Mouse (Mus musculus) retina, postnatal 1 day (tissue): ENCODE results near the gene Setmar.
A peak's percentile ranks its signal among the peaks of the same experiment; 100 is the strongest.

ENCODE experiments used
- DNase-seq: peaks from one replicate; pipeline ENCODE4 v3.0.0-alpha.2; 2012

The Setmar gene

DNA sequence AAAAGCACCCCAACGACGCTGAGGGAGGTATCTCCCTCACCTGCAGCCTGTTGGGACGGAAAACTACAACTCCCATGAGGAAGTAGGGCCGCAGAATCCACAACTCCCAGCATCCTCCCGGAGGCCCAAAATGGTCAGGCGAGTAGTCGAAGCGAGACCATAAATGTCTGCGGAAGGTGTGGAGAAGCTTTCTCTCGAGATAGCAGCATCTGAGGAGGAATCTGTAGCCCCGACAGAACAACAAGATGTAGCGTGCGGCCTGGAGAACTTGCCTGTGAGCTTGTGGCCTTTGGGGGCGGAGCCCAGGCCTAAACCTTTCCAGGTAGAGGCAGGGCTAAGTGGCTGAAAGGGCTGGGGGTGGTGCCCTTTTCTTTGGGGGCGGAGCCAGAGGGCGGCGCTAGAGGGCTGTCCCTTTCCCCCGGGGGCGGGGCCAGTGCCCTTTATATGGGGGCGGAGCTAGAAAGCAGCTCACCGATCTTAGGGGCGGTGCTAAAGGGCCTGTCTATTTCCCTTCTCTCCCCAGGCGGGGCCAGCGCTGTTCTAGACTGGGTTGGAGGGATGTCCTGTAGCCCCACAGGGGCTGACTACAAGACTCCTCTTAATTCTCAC lies at the start of gene Setmar:
TSS of gene Setmar (plus strand) at position 128 of the 609 bp plus-strand sequence.
- DNase-seq = peak; percentile 96

DNA sequence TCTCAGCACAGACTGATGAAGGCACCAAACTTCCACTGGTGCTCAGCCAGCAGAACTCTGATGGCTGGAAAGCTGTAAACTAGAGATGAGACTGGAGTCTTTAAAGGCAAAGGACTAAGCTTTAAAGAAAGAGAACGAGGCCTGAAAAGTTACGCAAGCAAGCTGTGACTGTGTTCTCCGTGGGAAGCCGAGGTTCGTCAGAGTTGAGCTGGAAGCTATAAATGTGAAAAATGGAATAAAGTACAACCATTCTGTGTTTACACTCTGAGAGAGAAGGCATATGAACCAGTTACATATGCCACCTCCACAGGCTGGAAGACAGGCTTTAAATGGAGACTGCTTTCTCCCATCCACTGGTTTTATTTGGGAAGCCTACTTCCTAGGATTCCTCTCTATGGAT lies 43.2 kb upstream of the Setmar start:
- no peak for DNase-seq

DNA sequence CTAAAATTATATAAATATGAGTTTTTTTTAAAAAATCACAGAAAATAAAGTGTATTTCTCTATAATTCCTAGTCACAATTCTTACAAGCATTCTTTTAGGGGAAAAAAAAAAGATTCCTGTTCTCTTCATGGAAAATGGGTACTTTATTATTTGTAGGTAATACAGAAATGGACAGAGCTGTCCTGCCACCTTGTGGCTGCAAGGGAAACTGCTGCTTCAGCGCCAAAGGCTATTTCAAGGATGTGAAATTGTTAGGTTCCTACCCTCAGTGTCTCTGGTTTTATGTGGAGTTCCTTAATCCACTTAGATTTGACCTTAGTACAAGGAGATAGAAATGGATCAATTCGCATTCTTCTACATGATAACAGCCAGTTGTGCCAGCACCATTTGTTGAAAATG lies 9.8 kb upstream of the Setmar start:
- peak; percentile 51 for DNase-seq

DNA sequence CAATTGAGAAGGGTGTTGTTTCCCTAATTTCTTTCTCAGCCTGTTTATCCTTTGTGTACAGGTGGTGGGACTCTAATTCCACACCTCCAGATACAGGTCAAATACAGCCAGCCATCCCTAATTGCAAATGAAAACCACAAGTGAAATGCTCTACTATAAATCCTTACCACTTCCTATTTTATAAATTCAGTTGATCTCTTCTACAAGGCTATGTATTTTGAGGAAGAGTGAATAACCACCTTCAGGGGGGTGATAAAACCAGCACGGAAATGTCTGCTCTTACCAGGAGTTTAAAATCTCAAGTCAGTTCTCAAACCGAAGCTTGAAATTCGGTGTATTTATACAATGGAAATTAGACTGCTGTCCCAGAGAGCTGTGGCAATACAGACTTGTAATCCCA lies 8.9 kb upstream of the Setmar start:
- no peak for DNase-seq

DNA sequence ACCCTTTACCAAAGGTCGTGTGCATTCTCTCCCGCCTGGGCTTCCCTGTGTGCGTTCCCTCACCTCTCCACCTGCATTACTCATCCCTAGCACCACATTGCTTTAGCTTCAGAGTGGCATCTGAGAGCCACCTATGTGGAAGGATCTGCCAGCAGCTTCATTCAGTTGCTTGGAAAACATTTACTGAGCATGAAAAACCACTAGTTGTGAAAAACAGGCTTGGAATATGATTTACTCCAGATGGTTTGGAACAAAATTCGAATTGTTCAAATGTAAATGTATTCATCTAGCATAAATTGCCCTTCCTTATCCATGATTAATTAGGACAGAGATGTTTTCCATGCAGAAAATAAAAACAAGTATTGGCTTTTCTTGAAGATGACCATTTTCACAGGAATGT lies 7.5 kb upstream of the Setmar start:
- no peak for DNase-seq

DNA sequence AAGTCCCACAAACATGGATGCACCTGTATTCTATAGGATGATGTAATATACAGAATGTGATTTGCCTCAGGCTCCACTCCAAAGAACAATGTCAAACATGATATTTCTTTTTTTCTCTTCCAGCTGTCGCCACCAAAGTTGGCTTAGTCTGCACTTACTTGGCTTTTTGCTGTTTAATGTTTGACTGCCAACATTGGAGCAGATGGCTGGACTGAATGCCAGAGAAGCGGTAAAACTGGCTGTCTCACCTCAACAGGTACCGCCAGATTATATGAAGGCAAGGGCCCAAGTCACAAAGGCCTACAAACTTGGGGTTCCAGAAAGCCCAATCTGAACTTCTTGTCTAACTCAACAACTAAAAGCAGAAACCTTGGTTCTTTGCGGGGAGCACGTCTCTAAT lies 6.8 kb upstream of the Setmar start:
- DNase-seq = no peak

DNA sequence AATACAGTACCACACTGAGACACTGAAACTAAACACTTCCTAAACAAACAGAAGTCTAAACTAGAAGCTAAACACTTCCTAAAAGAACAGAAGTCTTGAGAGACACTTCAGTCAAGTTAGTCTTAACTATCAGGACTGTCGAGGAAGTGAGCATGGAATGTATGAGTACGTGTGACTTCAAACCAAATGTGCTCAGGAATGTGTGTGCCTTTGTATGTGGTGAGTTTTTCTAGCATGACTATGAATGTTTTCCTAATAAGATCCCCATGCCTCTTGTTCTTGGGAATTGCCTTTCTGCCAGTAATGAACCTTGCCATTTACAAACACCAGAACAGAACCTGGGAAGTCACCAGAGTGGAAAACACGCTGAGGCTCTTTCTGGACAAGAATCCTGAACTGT lies 3.7 kb upstream of the Setmar start:
- no peak for DNase-seq

DNA sequence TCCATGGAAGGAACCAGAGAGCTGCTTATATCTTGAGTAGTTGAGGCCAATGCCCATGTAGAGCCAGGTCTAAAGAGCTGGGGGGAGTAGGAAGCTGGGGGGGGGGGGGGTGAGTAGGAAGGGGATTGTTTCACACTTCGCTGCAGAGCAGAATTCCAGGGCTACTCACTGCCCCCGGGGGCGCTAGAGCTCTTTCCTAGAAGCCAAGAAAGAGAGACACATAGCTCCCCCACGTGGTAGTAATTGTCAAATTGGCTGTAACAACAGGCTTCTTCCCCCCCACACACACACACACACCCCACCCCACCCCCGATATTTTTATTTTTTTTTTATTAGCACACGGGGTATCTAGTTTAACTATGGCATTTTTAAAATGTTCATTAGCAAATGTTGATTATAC lies 738 bp downstream of the Setmar start:
- DNase-seq = peak; percentile 93

DNA sequence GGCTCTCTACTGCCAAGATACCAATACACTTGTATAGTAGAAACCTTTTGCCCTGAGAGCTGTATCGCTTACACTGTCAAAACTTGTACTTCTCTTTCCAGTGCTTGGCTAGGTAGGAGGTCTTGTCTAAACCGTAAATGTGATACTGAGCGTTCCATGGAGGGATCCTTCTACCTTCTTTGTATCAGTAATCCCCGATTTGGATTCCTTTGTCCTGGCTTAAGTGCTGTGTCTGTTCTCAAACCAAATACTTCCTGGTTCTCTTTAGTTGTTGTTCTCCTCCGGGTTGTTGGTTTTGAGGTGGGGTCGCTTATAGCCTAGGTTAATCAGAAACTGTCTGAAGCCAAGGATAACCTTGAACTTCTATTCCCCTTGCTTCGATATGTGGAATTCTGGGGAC lies 6.1 kb downstream of the Setmar start:
- DNase-seq = no peak

DNA sequence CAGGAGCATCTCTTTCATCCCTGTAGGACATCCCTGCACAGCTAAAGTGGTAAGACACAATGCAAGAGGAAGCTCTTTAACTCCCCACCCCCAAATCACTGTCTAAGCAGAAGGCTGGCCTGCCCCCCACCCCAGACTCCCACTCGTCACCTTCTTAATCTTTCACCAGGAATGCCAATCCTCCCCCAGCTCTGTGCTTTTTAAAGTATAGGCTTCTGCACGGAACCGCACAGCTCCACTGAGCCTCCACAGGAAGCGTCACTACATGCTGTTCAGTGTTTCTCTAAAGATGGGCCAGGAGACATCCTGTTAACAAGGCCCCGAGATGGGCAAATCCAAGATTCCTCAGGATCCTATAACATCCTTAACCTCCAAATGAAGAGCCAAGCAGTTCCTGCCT lies 8.2 kb downstream of the Setmar start:
- DNase-seq = no peak

DNA sequence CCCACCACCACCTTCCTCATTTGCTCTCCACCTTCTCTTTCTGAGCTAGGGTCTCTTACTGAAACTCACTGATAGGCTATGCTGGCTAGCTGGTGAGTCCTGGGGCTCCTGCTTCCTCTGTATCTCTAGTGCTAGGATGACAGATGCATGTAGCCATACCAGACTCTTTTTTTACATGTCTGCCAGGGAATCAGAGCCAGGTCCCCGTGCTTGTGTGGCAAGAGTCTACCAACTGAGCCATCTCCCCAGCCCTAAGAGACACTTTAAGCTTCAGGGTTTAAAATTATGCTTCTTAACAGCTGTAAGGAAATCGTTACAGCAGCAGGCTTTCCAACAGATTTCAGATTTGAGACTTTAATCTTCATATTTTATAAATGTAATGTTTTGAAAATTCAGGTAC lies 9.1 kb downstream of the Setmar start:
- DNase-seq = no peak

DNA sequence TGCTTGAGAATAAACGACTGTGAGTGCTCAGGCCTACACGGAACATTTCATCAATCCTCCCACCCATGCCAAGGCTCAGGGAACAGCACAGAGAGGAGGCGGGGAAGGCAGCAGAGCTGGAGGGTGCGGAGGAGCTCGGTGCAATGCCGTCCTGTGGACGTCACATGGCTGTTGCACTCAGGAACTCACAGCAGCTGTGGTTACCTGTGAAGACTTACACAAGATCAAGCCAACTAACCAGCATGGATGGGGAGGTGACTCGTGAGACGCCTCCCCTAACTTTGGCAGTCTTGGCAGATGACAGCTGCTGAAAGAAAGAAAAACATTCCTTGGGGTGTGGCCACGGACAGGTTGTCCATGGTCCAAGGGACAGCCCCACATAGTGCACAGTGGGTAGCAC lies 9.8 kb downstream of the Setmar start:
- DNase-seq = no peak

DNA sequence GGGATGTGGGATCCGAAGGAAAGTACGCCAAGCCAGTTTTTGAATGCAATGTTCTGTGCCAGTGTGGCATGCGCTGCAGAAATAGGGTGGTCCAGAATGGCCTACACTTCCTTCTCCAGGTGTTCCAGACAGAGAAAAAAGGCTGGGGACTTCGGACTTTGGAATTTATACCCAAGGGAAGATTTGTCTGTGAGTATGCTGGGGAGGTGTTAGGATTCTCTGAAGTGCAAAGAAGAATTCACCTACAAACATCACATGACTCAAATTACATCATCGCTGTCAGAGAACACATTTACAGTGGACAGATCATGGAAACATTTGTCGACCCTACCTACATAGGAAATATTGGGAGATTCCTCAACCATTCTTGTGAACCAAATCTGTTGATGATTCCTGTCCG lies 11.0 kb downstream of the Setmar start:
- no peak for DNase-seq

DNA sequence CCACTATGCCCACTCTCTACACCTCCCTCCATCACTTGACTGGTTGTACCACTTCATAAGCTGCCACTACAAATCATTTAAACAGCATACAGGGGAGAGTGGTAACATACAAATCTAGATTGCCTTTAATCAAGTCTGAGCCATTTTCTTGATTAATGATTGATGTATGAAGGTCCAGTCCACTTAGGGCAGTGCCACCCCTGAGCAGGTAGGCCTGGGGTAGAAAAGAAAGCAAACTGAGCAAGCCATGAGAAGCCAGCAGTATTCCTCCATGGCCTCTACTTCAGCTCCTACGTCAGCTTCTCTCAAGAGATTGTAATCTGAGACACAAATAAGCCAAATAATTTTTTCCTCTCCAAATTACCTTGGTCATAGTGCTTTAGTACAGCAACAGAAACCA lies 26.5 kb downstream of the Setmar start:
- no peak for DNase-seq

DNA sequence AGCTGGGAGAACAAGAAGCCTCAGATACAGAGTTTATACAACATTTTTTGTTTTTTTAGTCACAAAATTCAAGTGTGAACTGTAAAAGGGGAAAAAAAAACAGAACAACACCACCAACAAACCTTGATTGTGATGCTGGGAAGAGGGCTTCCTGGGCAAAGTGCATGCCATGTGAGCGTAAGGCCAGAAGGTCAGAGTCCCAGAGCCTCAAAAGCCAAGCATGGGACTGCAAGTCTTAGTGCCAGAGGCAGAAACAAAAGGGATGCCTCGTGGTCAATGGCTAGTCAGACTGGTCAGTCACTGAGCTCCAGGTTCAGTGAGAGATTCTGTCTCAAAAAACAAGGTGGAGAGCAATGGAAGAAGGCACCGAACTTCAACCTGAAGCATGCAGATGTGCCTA lies 27.8 kb downstream of the Setmar start:
- no peak for DNase-seq

DNA sequence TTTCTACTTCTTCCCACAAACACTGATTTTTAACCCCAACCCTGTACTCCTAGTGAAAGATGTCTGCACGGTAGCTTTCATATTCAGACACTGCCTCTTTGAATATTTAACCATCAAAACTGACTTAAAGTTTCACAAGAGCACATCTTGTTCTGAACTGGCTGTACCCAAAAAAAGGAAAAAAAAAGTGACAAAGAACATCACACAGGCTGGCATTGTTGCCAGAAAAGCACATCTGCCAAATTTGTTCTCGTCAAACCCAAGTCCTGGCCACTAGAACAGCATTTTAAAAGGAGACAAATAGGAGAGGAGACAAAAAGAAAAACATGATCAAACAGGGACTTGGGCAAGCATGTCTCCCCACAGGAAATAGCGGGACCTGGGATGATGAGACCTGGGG lies 28.6 kb downstream of the Setmar start:
- DNase-seq = no peak

DNA sequence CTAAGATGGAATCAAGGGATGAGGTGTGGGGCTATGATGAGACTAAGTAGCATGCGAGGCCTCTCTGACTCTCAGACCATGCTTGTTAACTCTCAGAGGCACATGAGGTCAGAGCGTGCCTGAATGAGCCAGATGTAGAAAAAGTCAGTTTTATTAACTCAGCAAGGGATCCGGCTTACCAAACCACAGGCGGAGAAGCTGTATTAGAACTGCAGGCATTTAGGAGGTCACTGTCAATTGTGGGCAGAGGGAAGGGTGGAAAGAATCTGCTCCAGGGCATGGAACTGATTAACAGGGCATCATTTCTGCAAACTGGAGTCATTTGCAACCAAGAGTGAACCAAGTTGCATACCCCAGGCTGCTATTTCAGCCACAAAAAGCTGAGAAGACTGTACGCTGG lies 30.6 kb downstream of the Setmar start:
- DNase-seq = no peak

DNA sequence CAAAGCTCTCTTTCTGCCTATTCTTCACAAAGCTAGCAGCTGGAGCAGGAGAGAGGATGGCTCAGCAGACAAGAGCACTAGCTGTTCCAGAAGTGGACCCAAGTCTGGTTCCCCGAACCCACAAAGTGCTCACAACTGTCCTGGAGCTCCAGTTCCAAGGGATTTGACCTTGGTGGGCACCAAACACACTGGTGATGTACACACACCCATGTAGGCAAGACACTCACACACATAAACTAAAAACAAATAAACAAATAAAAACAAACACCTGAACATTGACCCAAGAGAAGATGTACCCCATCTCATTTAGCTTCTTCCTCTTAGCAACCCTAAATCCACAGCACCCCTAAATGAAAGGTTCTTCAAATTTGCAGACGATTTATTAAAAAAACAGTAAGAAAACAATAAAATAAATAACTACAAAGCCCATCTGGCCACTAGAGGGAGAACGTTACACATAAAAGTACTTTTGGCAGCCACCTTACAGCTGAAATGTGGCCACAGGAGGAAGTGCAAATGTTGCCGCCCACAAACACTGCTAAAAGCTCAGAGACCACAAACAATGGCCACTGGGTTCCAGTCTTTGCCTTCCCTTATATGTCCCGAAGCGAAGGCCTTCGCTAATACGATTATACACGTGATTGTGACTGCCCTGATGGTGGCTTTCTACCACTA lies 33.5 kb downstream of the Setmar start:
- peak; percentile 83 for DNase-seq

DNA sequence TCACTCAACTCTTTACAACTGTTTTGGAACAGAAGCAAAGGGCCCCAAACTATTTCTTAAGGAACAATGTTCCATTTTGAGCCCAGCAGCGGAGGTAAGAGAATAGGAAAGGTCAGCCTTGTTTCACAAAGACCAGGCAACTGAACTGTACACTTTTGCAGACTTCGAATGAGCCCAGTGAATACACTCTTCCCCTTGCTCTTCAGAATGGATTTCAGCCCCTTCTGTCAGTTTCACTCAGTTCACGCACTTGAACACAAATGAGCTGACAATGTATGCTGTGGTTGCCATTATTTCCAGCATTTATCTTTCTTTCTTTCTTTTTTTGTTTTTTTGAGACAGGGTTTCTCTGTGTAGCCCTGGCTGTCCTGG lies 34.0 kb downstream of the Setmar start:
- peak; percentile 43 for DNase-seq

DNA sequence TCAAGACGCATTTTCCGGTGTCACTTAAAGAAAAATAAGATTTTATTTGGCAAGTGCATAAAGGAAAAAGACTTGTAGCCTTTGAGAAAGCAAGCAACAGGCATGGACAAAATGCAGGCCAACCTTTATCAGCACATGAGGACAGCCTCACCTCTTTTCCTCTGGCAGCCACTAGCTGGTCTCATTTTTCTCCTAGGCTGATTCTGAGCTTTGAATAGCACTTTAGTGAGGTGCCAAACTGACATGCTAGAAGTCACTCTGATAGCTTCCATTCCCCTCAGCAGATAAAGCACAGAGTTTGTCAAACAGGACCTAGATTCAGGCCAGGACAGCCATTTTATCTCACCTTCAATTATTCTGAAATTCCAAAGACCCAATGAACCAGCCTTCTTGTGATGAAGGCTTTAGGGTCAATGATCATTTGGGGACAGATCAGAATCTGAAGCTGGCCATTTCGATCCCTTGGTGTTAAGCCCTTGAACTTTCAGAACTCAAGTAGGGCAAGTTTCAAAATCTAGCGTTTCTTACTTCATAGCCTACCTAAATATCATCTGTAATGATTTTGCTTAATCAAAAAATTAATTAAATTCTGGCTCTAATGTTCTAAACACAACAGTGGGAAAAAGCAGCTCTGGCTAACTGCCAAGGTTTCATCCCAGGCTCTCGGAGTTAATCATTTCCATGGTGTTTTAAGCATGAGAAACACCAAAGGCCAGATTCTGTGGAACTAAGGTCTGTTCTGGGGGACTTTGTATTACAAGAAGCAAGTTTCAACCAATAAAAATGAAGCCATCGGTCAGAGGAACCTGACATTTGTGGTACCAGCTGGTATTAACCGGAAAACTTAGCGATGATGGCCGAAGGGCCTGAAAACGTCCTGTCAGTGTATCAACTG lies 37.3 kb downstream of the Setmar start:
- DNase-seq = no peak

DNA sequence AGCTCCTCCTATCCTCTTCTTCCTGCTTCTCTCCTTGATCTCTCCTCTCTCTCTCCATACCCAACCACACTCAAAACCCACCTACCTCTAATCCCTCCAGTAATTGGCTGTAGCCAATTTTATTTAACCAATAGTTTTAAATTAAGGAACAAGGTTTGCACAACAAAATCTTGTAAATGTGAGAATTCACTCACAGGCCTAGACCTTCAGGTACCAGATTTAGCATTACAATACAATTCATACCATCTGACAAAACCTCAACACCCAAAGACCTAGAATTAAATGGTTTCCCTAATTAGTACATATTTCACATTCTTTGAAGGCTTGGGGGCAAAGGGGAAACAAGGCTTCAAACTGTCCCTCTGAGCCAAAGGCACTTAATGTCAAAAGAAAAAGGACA lies 42.5 kb downstream of the Setmar start:
- no peak for DNase-seq

DNA sequence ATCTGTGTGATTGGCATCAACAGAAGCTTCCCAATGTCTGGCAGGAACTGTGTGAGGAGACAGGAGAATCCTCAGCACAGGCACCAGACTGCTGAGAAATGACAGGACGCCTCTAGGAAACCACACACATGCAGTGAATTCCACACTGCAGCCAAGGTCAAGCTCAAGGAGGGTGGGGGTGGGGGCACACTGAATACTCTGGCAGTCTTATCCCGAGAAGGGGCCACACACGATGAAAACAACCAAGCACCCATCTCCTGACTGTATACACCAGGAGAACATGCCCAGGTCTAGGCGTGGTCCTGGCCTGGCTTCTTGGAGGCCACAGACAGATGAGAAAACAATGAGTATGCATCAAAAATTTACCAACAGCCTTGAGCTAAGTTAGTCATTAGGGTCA lies 45.5 kb downstream of the Setmar start:
- no peak for DNase-seq

DNA sequence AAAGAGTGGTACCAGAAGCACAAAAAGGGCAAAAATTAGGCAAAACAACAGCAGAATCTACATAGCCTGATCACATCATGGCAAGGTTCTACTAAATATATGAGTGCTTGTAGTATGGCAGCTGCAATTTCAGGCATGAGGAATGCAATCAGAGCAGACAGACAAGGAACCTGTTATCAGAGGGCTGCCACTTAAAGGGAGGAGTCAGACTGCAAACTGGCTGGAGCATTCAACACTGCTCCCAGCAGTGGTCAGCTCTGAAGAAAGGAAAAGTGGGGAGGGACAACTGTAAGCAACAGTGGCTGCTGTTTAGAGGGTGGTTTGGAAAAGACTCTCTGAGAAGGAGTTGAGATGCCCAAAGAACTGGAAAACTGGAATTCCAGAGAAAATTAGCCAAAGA lies 46.8 kb downstream of the Setmar start:
- DNase-seq = no peak

DNA sequence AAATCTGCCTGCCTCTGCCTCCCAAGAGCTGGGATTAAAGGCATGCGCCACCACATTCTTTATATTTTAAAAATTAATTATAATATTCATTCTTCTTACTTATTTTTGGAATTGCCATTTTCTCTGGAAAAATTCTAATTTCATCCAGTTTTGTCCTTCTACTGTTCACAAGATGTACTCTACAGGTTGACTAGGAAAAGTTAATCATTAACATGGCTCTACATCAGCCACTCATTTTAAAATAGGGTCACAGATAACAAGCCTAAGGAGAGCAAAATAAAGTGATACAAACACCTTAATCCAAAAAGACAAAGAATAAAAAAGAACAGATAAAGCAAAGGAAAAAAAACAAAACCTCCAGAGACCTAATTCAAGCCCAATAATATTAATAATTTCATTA lies 50.1 kb downstream of the Setmar start:
- no peak for DNase-seq
